10 mouse cellular contexts compared by ENCODE assay signal in genomic region chr4:10767676-10768075, GRCm38 (mm10).
DNase-seq lines count a peak whose midpoint lies in the region; ATAC-seq lines count a peak whose summit lies in the region.
"Had no signal": no experiment of that assay in that cellular context is flagged by ENCODE, and none has a peak within 500 bp of the region (broad histone marks: within the 10 kb centered on the region; RNA-seq: fewer than 3 reads in every experiment).

No protein-coding gene starts in this region.

- peak; percentile 50; the same call in 1 of the 2 replicates for ATAC-seq in cerebellum, adult (ENCODE audit: insufficient number of reproducible peaks, low FRiP score, low TSS enrichment)
- ATAC-seq: liver, postnatal 0 days had no signal

- no peak for DNase-seq in cerebellum, postnatal 4 days (ENCODE audit: low spot score in 2 of 2)
- peak; percentile 36 for DNase-seq in kidney, postnatal 10 days
- no peak for DNase-seq in kidney, adult 9 months
- DNase-seq in cerebellum, adult 11-12 months, result peak; percentile 28
- DNase-seq in heart, adult 9 months (ENCODE audit: low spot score in 2 of 2), result peak; percentile 2 to 22
- DNase-seq in embryo, embryonic 11 days, result no peak
- no peak for DNase-seq in left cerebral cortex, adult 18-20 months (ENCODE audit: low spot score in 2 of 2)
- DNase-seq: left cerebral cortex, postnatal 4 days; liver, postnatal 0 days had no signal

Comparison
In these comparisons a context has a peak if more than half of its experiments do, and no peak if none do; other contexts are left out.
1. DNase-seq: peak in kidney, postnatal 10 days (single experiment), cerebellum, adult 11-12 months (single experiment) and heart, adult 9 months (2 of 2); none in cerebellum, postnatal 4 days (0 of 2), kidney, adult 9 months (single experiment), embryo, embryonic 11 days (single experiment) and left cerebral cortex, adult 18-20 months (0 of 2).